Mouse (Mus musculus): ENCODE results near the gene Lhx6.

- TF ChIP-seq EP300 (IDR thresholded peaks at IDR 0.05; ENCODE audit: low read depth): no peak
- no peak for TF ChIP-seq CTCF (IDR thresholded peaks at IDR 0.05; ENCODE audit: low read depth)
These were observed 7.2 kb downstream of the Lhx6 start for GRCm38 (mm10) chr2:36098021-36098420.

Measured in liver, embryonic 14.5 days (tissue).